Mouse (Mus musculus) monocyte, adult 59 days (primary cell): ENCODE results near the gene Vmn1r210. TPM values are rescaled to one million over a fixed set of nuclear protein-coding genes. Genes with fewer than 3 reads are reported as not detected.

Source experiments
- total RNA-seq, 2 experiments: library from RNA; stranded (reverse); gene quantifications; one replicate each; pipeline ENCODE4 v1.2.4; 2023

Gene Vmn1r210
- not detected for total RNA-seq

DNA sequence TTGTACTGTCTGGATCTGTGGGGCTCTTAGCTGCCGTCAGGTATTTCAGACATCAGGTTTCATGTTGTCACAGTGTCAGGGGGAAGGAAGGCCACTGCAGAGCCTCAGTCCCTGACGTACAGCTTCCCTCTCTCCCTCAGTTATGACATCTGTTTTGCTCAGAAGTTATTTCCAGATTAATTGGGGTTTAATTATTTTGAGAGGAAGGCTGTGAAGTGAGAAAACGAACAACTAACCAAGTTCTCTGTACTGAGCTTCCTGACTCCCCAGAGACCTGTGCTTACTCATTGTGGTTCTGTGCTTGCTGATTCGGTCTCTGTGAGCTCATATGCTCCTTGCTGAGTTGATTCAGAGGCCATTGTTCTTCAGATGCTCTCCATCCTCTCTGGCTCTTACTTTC, at the start of gene Vmn1r210:
Vmn1r210 (minus strand) TSS at position 101 of the 400 bp plus-strand sequence.

DNA sequence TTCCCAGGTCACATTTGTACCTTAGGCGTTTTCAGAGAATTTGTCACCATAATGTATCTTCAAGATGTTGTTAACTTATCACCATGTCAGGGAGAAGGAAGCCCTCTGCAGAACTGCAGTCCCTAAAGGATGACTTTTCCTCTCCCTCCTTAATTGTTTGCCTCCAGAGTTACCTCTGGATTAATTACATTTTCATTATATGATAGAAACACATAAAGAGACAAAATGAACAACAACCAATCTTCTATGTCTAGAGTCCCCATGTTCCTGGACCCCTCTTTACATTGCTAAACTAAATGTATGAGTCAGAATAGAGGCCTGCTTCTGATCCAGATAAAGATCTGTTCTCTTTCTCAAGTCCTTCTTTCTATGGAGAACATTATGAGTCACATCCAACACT, 26.3 kb upstream of the Vmn1r210 start, which contains the start of gene Vmn1r211:
Vmn1r211 (minus strand) TSS at position 101 of the 400 bp plus-strand sequence.

DNA sequence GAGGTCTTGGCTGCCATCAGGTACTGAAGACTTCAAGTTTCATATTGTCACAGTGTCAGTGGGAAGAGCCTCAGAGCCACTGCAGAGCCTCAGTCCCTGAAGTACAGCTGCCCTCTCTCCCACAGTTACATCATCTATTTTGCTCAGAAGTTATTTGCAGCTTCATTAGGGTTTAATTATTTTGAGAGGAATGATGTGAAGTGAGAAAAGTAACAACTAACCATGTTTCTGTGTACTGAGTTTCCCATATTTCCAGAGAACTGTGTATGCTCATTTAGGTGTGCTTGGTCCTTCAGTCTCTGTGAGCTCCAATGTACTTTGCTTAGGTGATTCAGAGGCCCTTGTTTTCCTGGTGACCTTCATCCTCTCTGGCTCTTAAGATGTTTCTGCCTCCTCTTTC, 21.6 kb downstream of the Vmn1r210 start, which contains the start of gene Vmn1r209:
Vmn1r209 (minus strand) TSS at position 101 of the 400 bp plus-strand sequence.

DNA sequence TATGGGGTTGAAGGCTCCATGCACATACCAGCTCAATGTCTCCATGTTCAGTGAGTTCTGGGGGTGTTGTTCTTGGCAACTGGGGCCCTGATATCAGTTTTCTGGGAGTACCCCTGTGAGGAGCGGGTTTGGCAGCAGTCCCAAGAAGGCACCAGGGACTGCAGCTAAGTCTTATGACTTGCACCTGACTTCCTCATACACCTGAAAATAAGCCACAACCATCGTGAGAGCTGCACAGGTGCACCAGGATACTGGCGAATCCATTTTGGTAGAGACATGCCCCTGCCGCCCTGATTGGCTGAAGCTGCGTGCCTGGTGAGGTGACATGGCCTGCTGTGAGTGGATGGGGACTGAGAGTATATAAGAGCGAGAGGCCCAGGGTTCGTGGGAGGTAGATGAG, 53.8 kb downstream of the Vmn1r210 start, which contains the start of gene Vmn1r208:
Vmn1r208 (minus strand) TSS at position 101 of the 400 bp plus-strand sequence.

Other genes with a start within 250 kb of the Vmn1r210 start
- not detected for gene Vmn1r205, start 238.3 kb downstream of the Vmn1r210 start, total RNA-seq
- gene Vmn1r206, start 207.1 kb downstream of the Vmn1r210 start, total RNA-seq = not detected
- gene Vmn1r207-ps, start 101.7 kb downstream of the Vmn1r210 start, total RNA-seq = under 1 TPM in 1 of 2 experiments, not detected in 1; 0.12 TPM
- gene Vmn1r208, start 53.9 kb downstream of the Vmn1r210 start, total RNA-seq = not detected
- gene Vmn1r209, start 21.7 kb downstream of the Vmn1r210 start, total RNA-seq = under 1 TPM in 1 of 2 experiments, not detected in 1; 0.08 TPM
- gene Vmn1r211, start 26.2 kb upstream of the Vmn1r210 start, total RNA-seq = not detected
- not detected for gene Vmn1r212, start 52.9 kb upstream of the Vmn1r210 start, total RNA-seq
- gene Vmn1r213, start 176.3 kb upstream of the Vmn1r210 start, total RNA-seq = not detected
- not detected for gene Vmn1r214, start 199.1 kb upstream of the Vmn1r210 start, total RNA-seq
- not detected for gene Vmn1r215, start 236.7 kb upstream of the Vmn1r210 start, total RNA-seq